Mouse (Mus musculus) thymus, postnatal 14 days (tissue): Measurements from ENCODE around the gene Trabd2b.

Experiments
- DNase-seq: peaks from one replicate; pipeline ENCODE4 v3.0.0; 2021

Trabd2b gene

GRCm38 (mm10) chr4:114607873-114608272 is 201.3 kb downstream of the Trabd2b start:
- DNase-seq: no peak

- no peak for DNase-seq
Measured at GRCm38 (mm10) chr4:114609297-114609696, 202.8 kb downstream of the Trabd2b start.

GRCm38 (mm10) chr4:114611166-114611929 is 204.8 kb downstream of the Trabd2b start:
- DNase-seq: peak; percentile 23

- DNase-seq: no peak
Measured at GRCm38 (mm10) chr4:114612032-114612431, 205.5 kb downstream of the Trabd2b start.

GRCm38 (mm10) chr4:114612827-114613226 is 206.3 kb downstream of the Trabd2b start:
- DNase-seq: no peak

- DNase-seq: no peak
Measured at GRCm38 (mm10) chr4:114614086-114614485, 207.6 kb downstream of the Trabd2b start.

GRCm38 (mm10) chr4:114615765-114616164 is 209.2 kb downstream of the Trabd2b start:
- DNase-seq: no peak

GRCm38 (mm10) chr4:114622929-114623328 is 216.4 kb downstream of the Trabd2b start:
- DNase-seq: no peak

GRCm38 (mm10) chr4:114624114-114624910 is 217.8 kb downstream of the Trabd2b start:
- DNase-seq: no peak

GRCm38 (mm10) chr4:114625357-114625756 is 218.8 kb downstream of the Trabd2b start:
- DNase-seq: peak; percentile 27

- no peak for DNase-seq
Measured at GRCm38 (mm10) chr4:114625920-114626319, 219.4 kb downstream of the Trabd2b start.

GRCm38 (mm10) chr4:114627674-114628293 is 221.3 kb downstream of the Trabd2b start:
- DNase-seq: no peak

- DNase-seq: peak; percentile 39
Measured at GRCm38 (mm10) chr4:114635889-114636288, 229.4 kb downstream of the Trabd2b start.

- no peak for DNase-seq
Measured at GRCm38 (mm10) chr4:114636324-114636723, 229.8 kb downstream of the Trabd2b start.

- peak; percentile 53 for DNase-seq
Measured at GRCm38 (mm10) chr4:114637120-114637519, 230.6 kb downstream of the Trabd2b start.

- DNase-seq: no peak
Measured at GRCm38 (mm10) chr4:114642469-114642868, 235.9 kb downstream of the Trabd2b start.

- no peak for DNase-seq
Measured at GRCm38 (mm10) chr4:114643679-114644208, 237.2 kb downstream of the Trabd2b start.

GRCm38 (mm10) chr4:114645341-114645740 is 238.8 kb downstream of the Trabd2b start:
- no peak for DNase-seq

GRCm38 (mm10) chr4:114646825-114647681 is 240.5 kb downstream of the Trabd2b start:
- DNase-seq: no peak

GRCm38 (mm10) chr4:114647689-114648088 is 241.2 kb downstream of the Trabd2b start:
- peak; percentile 74 for DNase-seq

GRCm38 (mm10) chr4:114648532-114649074 is 242.1 kb downstream of the Trabd2b start:
- no peak for DNase-seq

GRCm38 (mm10) chr4:114650551-114650950 is 244.0 kb downstream of the Trabd2b start:
- no peak for DNase-seq
